Mouse (Mus musculus): ENCODE results near the gene Sgca. TPM values are rescaled to one million over a fixed set of nuclear protein-coding genes. Genes with fewer than 3 reads are reported as not detected.
A peak's percentile ranks its signal among the peaks of the same experiment; 100 is the strongest.
"Not testable (repeated sequence)": the region's sequence is repeated elsewhere in the genome, so short reads cannot be mapped to it uniquely, and the experiment has no call there.

The Sgca gene
- polyA plus RNA-seq (2016; fragmentation: Nextera tagmentation; extraction: Ambion mirVana) = 0.17 TPM in 1 of 2 replicates, not detected in the other

- no peak within 1 kb of the TSS for H3K27ac ChIP-seq (replicated peaks)
- H3K9me3 ChIP-seq = no peaks in the 10 kb centered on the region
- H3K4me3 ChIP-seq = no peak within 1 kb of the TSS
- no peak for DNase-seq (ENCODE audit: low spot score)
- 76% methylated on average over 5 of the region's 5 CpGs for WGBS
- H3K36me3 ChIP-seq (replicated peaks) = no peaks in the 10 kb centered on the region
- H3K4me1 ChIP-seq = peaks cover 21% of the 10 kb centered on the region
- H3K27me3 ChIP-seq (replicated peaks; ENCODE audit: low read depth, poor library complexity, severe bottlenecking) = peaks cover 15% of the 10 kb centered on the region; the same call in 1 of the 2 replicates
These were observed at the start of gene Sgca for GRCm38 (mm10) chr11:94976199-94976598. TSS of gene Sgca (minus strand) at chr11:94976327.

- no peak overlapping the region for H3K4me3 ChIP-seq
- H3K27me3 ChIP-seq (replicated peaks; ENCODE audit: low read depth, poor library complexity, severe bottlenecking) = peaks cover 5% of the 10 kb centered on the region
- WGBS = 89% methylated on average over 11 of the region's 11 CpGs
- peaks cover 27% of the 10 kb centered on the region for H3K4me1 ChIP-seq
- H3K27ac ChIP-seq (replicated peaks) = no peak overlapping the region
- DNase-seq (ENCODE audit: low spot score) = no peak
- H3K9me3 ChIP-seq = no peaks in the 10 kb centered on the region
- peaks cover 66% of the 10 kb centered on the region for H3K36me3 ChIP-seq (replicated peaks)
These were observed 49.3 kb upstream of the Sgca start for GRCm38 (mm10) chr11:95025227-95026012.

GRCm38 (mm10) chr11:95024439-95025184, 48.5 kb upstream of the Sgca start:
- 76% methylated on average over 29 of the region's 29 CpGs for WGBS
- peaks cover 12% of the 10 kb centered on the region for H3K27me3 ChIP-seq (replicated peaks; ENCODE audit: low read depth, poor library complexity, severe bottlenecking)
- peaks cover 27% of the 10 kb centered on the region for H3K4me1 ChIP-seq
- peaks cover 74% of the 10 kb centered on the region for H3K36me3 ChIP-seq (replicated peaks)
- no peak overlapping the region for H3K27ac ChIP-seq (replicated peaks)
- H3K4me3 ChIP-seq = no peak overlapping the region
- DNase-seq (ENCODE audit: low spot score) = no peak
- H3K9me3 ChIP-seq = no peaks in the 10 kb centered on the region

- Histone ChIP-seq H3K36me3 (replicated peaks) (peaks cover 85% of the 10 kb centered on the region), H3K27ac (replicated peaks) (no peak overlapping the region), H3K9me3 (no peaks in the 10 kb centered on the region), H3K4me3 (no peak overlapping the region), H3K27me3 (replicated peaks; ENCODE audit: low read depth, poor library complexity, severe bottlenecking) (peaks cover 23% of the 10 kb centered on the region), H3K4me1 (peaks cover 22% of the 10 kb centered on the region)
- DNase-seq (ENCODE audit: low spot score) = no peak
- 94% methylated on average over 9 of the region's 9 CpGs for WGBS
These were observed 47.4 kb upstream of the Sgca start for GRCm38 (mm10) chr11:95023481-95023880.

- no peak for DNase-seq (ENCODE audit: low spot score)
- no peak overlapping the region for H3K27ac ChIP-seq (replicated peaks)
- 82% methylated on average over 10 of the region's 10 CpGs for WGBS
- H3K36me3 ChIP-seq (replicated peaks) = peaks cover 96% of the 10 kb centered on the region
- no peaks in the 10 kb centered on the region for H3K9me3 ChIP-seq
- H3K4me3 ChIP-seq = no peak overlapping the region
- H3K4me1 ChIP-seq = peaks cover 12% of the 10 kb centered on the region
- H3K27me3 ChIP-seq (replicated peaks; ENCODE audit: low read depth, poor library complexity, severe bottlenecking) = peaks cover 23% of the 10 kb centered on the region
These were observed 46.3 kb upstream of the Sgca start for GRCm38 (mm10) chr11:95022237-95022992.

GRCm38 (mm10) chr11:95015484-95015883, 39.4 kb upstream of the Sgca start:
- no peaks in the 10 kb centered on the region for H3K9me3 ChIP-seq
- H3K4me3 ChIP-seq = no peak overlapping the region
- peaks cover 79% of the 10 kb centered on the region for H3K36me3 ChIP-seq (replicated peaks)
- peaks cover 23% of the 10 kb centered on the region for H3K27me3 ChIP-seq (replicated peaks; ENCODE audit: low read depth, poor library complexity, severe bottlenecking)
- peaks cover 33% of the 10 kb centered on the region for H3K4me1 ChIP-seq
- no peak for DNase-seq (ENCODE audit: low spot score)
- H3K27ac ChIP-seq (replicated peaks) = no peak overlapping the region
- 69% methylated on average over 3 of the region's 3 CpGs for WGBS

GRCm38 (mm10) chr11:95012487-95012886, 36.4 kb upstream of the Sgca start:
- H3K36me3 ChIP-seq (replicated peaks) = peaks cover 49% of the 10 kb centered on the region
- H3K9me3 ChIP-seq = no peaks in the 10 kb centered on the region
- H3K4me1 ChIP-seq = peaks cover 59% of the 10 kb centered on the region
- no peak for DNase-seq (ENCODE audit: low spot score)
- H3K27ac ChIP-seq (replicated peaks) = peak overlapping the region; percentile 31; the same call in 1 of the 2 replicates
- H3K27me3 ChIP-seq (replicated peaks; ENCODE audit: low read depth, poor library complexity, severe bottlenecking) = no peaks in the 10 kb centered on the region
- peak overlapping the region; percentile 3; the same call in 1 of the 2 replicates for H3K4me3 ChIP-seq
- 50% methylated on average over 3 of the region's 3 CpGs for WGBS

GRCm38 (mm10) chr11:95012075-95012474, 35.9 kb upstream of the Sgca start:
- Histone ChIP-seq H3K27ac (replicated peaks) (no peak overlapping the region), H3K4me1 (peaks cover 63% of the 10 kb centered on the region), H3K4me3 (peak overlapping the region; percentile 85), H3K9me3 (no peaks in the 10 kb centered on the region), H3K36me3 (replicated peaks) (peaks cover 45% of the 10 kb centered on the region), H3K27me3 (replicated peaks; ENCODE audit: low read depth, poor library complexity, severe bottlenecking) (no peaks in the 10 kb centered on the region)
- DNase-seq (ENCODE audit: low spot score) = no peak
- whole genome bisulfite sequencing = 65% methylated on average over 3 of the region's 3 CpGs

- Histone ChIP-seq H3K4me1 (peaks cover 70% of the 10 kb centered on the region), H3K27me3 (replicated peaks; ENCODE audit: low read depth, poor library complexity, severe bottlenecking) (no peaks in the 10 kb centered on the region), H3K27ac (replicated peaks) (peak overlapping the region; percentile 92), H3K4me3 (peak overlapping the region; percentile 85), H3K36me3 (replicated peaks) (peaks cover 38% of the 10 kb centered on the region), H3K9me3 (no peaks in the 10 kb centered on the region)
- no peak for DNase-seq (ENCODE audit: low spot score)
- WGBS = 41% methylated on average over 1 of the region's 1 CpGs
These were observed 35.3 kb upstream of the Sgca start for GRCm38 (mm10) chr11:95011416-95011815.

GRCm38 (mm10) chr11:95010841-95011403, 34.8 kb upstream of the Sgca start:
- H3K27me3 ChIP-seq (replicated peaks; ENCODE audit: low read depth, poor library complexity, severe bottlenecking); DNase-seq (ENCODE audit: low spot score); H3K9me3 ChIP-seq: not testable (repeated sequence)
- Histone ChIP-seq H3K4me1 (peaks cover 72% of the 10 kb centered on the region), H3K36me3 (replicated peaks) (peaks cover 35% of the 10 kb centered on the region), H3K27ac (replicated peaks) (peak overlapping the region; percentile 92), H3K4me3 (peak overlapping the region; percentile 85)
- WGBS = 17% methylated on average over 4 of the region's 4 CpGs

GRCm38 (mm10) chr11:95010141-95010739, 34.1 kb upstream of the Sgca start:
- peak overlapping the region; percentile 85 for H3K4me3 ChIP-seq
- WGBS = under 1% methylated on average over 40 of the region's 40 CpGs
- H3K27me3 ChIP-seq (replicated peaks; ENCODE audit: low read depth, poor library complexity, severe bottlenecking) = no peaks in the 10 kb centered on the region
- H3K36me3 ChIP-seq (replicated peaks) = peaks cover 35% of the 10 kb centered on the region
- H3K27ac ChIP-seq (replicated peaks) = peak overlapping the region; percentile 92
- peaks cover 74% of the 10 kb centered on the region for H3K4me1 ChIP-seq
- DNase-seq (ENCODE audit: low spot score) = no peak
- H3K9me3 ChIP-seq = no peaks in the 10 kb centered on the region

- WGBS = under 1% methylated on average over 32 of the region's 32 CpGs
- Histone ChIP-seq H3K27ac (replicated peaks) (peak within 1 kb of the TSS; percentile 92), H3K27me3 (replicated peaks; ENCODE audit: low read depth, poor library complexity, severe bottlenecking) (no peaks in the 10 kb centered on the region), H3K4me3 (peak within 1 kb of the TSS; percentile 85), H3K4me1 (peaks cover 78% of the 10 kb centered on the region), H3K36me3 (replicated peaks) (peaks cover 35% of the 10 kb centered on the region), H3K9me3 (no peaks in the 10 kb centered on the region)
- DNase-seq (ENCODE audit: low spot score) = peak; percentile 90
These were observed 33.5 kb upstream of the Sgca start, which contains the start of gene Samd14 for GRCm38 (mm10) chr11:95009629-95010014. TSS of gene Samd14 (plus strand) at chr11:95009879.

Data from embryonic facial prominence, embryonic 10.5 days (tissue).